Mouse (Mus musculus) myocyte (in vitro differentiated cells): ENCODE data around the gene Rhbdd2.

Experiments
- E2F4 ChIP-seq: IDR thresholded peaks from one replicate; pipeline ENCODE4 v1.6.1; 2011; ENCODE audit warnings: mild to moderate bottlenecking, control low read depth, moderate library complexity; ENCODE audit not compliant: insufficient read depth
- MAX ChIP-seq: IDR thresholded peaks from one replicate; pipeline ENCODE4 v1.6.1; 2011; ENCODE audit warnings: low read depth, mild to moderate bottlenecking, control low read depth
- MYOD1 ChIP-seq, 3 experiments: IDR thresholded peaks; one replicate each; pipeline ENCODE4 v1.6.1; 2011; ENCODE audit warnings: control low read depth in 2 of 3, low read depth in 2 of 3, mild to moderate bottlenecking in 2 of 3, moderate library complexity in 1 of 3; ENCODE audit not compliant: insufficient read length in 2 of 3, control insufficient read depth in 1 of 3
- MYOG ChIP-seq, 3 experiments: IDR thresholded peaks; one replicate each; pipeline ENCODE4 v1.6.1; 2011; ENCODE audit warnings: control low read depth in 2 of 3, low read depth in 2 of 3, mild to moderate bottlenecking in 2 of 3; ENCODE audit not compliant: insufficient read length in 2 of 3, control insufficient read depth in 1 of 3, insufficient read depth in 1 of 3
- POLR2A ChIP-seq: IDR thresholded peaks from one replicate; pipeline ENCODE4 v1.6.1; 2011; ENCODE audit warnings: low read depth, mild to moderate bottlenecking, control low read depth, moderate library complexity; ENCODE audit not compliant: insufficient read length
- POLR2AphosphoS2 ChIP-seq: IDR thresholded peaks from one replicate; pipeline ENCODE4 v1.6.1; 2011; ENCODE audit warnings: low read depth, control low read depth; ENCODE audit not compliant: insufficient read length
- REST ChIP-seq: IDR thresholded peaks from one replicate; pipeline ENCODE4 v1.6.1; 2011; ENCODE audit warnings: mild to moderate bottlenecking, control low read depth, moderate library complexity; ENCODE audit not compliant: insufficient read depth, insufficient read length
- TCF12 ChIP-seq: IDR thresholded peaks from one replicate; pipeline ENCODE4 v1.6.1; 2011; ENCODE audit warnings: mild to moderate bottlenecking, control low read depth; ENCODE audit not compliant: poor library complexity, insufficient read depth, severe bottlenecking
- TCF3 ChIP-seq: IDR thresholded peaks from one replicate; pipeline ENCODE4 v1.6.1; 2011; ENCODE audit warnings: low read depth, control low read depth; ENCODE audit not compliant: insufficient read length
- USF1 ChIP-seq: IDR thresholded peaks from one replicate; pipeline ENCODE4 v1.6.1; 2011; ENCODE audit warnings: low read depth, mild to moderate bottlenecking, control low read depth, moderate library complexity

DNA sequence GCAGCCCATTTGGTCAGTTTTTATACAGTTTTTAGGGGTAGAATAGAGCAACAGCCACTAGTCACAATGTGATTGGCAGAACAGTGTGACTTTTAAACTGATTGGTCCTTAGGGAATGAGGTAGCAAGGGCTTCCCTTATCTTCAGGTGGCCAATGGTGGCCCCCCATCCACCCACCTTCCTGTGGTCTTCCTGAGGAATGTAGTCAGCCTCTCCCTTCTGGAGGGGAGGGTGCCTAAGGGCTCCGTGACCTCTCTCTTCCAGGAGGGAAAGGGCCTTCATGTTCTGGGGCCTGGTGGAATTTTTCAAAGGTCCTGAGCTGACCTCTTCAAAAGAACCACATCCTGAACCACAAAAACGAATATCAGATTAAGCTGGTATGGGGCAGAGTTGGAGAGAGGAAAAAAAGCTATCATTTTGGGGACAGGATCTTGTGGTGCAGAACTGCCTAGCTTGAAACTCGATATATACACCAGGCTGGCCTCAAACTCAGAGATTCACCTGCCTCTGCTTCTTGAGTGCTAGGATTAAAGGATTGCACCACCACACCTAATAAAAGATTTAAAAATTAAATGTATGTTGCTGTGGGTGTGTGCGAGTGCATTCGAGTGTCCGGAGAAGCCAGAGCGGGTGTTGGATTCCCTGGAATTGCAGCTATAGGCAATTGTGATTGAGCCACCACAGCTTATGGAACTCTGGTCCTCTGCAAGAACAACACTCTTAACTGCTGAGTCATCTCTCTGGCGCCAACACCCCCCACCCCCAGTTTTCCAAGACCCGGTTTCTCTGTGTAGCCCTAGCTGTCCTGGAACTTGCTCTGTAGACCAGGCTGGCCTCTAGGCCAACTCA is 16.3 kb downstream of the Rhbdd2 start:
- TF ChIP-seq POLR2A = no peak
- TF ChIP-seq E2F4 = no peak
- no peak for TF ChIP-seq TCF12
- TF ChIP-seq MYOG (IDR thresholded peaks at IDR 0.05; ENCODE audit: control insufficient read depth in 1 of 3, insufficient read depth in 1 of 3, insufficient read length in 2 of 3, low read depth in 2 of 3) = no peak
- TF ChIP-seq MYOD1 (IDR thresholded peaks at IDR 0.05; ENCODE audit: control insufficient read depth in 1 of 3, insufficient read length in 2 of 3, low read depth in 2 of 3) = no peak
- TF ChIP-seq USF1 = no peak
- TF ChIP-seq POLR2AphosphoS2 = no peak
- TF ChIP-seq MAX = no peak
- TF ChIP-seq TCF3 = no peak
- no peak for TF ChIP-seq REST
